17 mouse cellular contexts compared by ENCODE assay signal in genomic region chr6:147455775-147456174, GRCm38 (mm10). TPM values are rescaled to one million over a fixed set of nuclear protein-coding genes. Genes with fewer than 3 reads are reported as not detected.
DNase-seq lines count a peak whose midpoint lies in the region; ATAC-seq and TF ChIP-seq lines count a peak whose summit lies in the region.
"Had no signal": no experiment of that assay in that cellular context is flagged by ENCODE, and none has a peak within 500 bp of the region (broad histone marks: within the 10 kb centered on the region; RNA-seq: fewer than 3 reads in every experiment).

No protein-coding gene starts in this region.

- no peak overlapping the region for H3K4me3 ChIP-seq in gastrocnemius, adult 2 months
- no peak overlapping the region for H3K4me3 ChIP-seq in kidney, embryonic 14.5 days (ENCODE audit: low read length)
- no peak overlapping the region for H3K4me3 ChIP-seq in thymus, adult 2 months (ENCODE audit: control insufficient read depth, insufficient read depth, low read length)
- H3K4me3 ChIP-seq: forebrain, embryonic 15.5 days; liver, embryonic 12.5 days; midbrain, embryonic 15.5 days had no signal

- H3K27me3 ChIP-seq in kidney, embryonic 14.5 days (ENCODE audit: control insufficient read depth, insufficient read depth, low read length), result no peaks in the 10 kb centered on the region
- no peaks in the 10 kb centered on the region for H3K27me3 ChIP-seq in thymus, adult 2 months (ENCODE audit: control insufficient read depth, insufficient read depth, low read length)
- H3K27me3 ChIP-seq: forebrain, embryonic 15.5 days; liver, embryonic 12.5 days; midbrain, embryonic 15.5 days had no signal

- H3K36me3 ChIP-seq in kidney, embryonic 14.5 days (ENCODE audit: control insufficient read depth, insufficient read depth, low read length), result no peaks in the 10 kb centered on the region
- H3K36me3 ChIP-seq in thymus, adult 2 months (ENCODE audit: control insufficient read depth, insufficient read depth, low read length), result no peaks in the 10 kb centered on the region
- H3K36me3 ChIP-seq: forebrain, embryonic 15.5 days; G1E; liver, embryonic 12.5 days; midbrain, embryonic 15.5 days had no signal

- no peak overlapping the region for H3K27ac ChIP-seq in gastrocnemius, adult 2 months
- no peak overlapping the region for H3K27ac ChIP-seq in kidney, embryonic 14.5 days (ENCODE audit: low read depth, low read length)
- H3K27ac ChIP-seq in thymus, adult 2 months (ENCODE audit: control insufficient read depth, insufficient read depth, low read length), result no peak overlapping the region
- H3K27ac ChIP-seq: forebrain, embryonic 15.5 days; liver, embryonic 12.5 days; midbrain, embryonic 15.5 days had no signal

- no peak for TF ChIP-seq POLR2A in thymus, adult 2 months (IDR thresholded peaks at IDR 0.05; ENCODE audit: control insufficient read depth, extremely low read depth, insufficient read depth, low read length, poor library complexity)

- no peak for ATAC-seq in kidney, embryonic 14.5 days (ENCODE audit: low FRiP score, low TSS enrichment)
- ATAC-seq: forebrain, embryonic 15.5 days; inflammation-experienced regulatory T-cells, adult 6 months; liver, embryonic 12.5 days; midbrain, embryonic 15.5 days had no signal

- WGBS in kidney, embryonic 14.5 days, result 90% methylated on average over 5 of the region's 5 CpGs
- 92% methylated on average over 5 of the region's 5 CpGs for WGBS in thymus, adult 2 months

- H3K9me3 ChIP-seq in kidney, embryonic 14.5 days (ENCODE audit: control insufficient read depth, low read length), result no peaks in the 10 kb centered on the region
- H3K9me3 ChIP-seq: forebrain, embryonic 15.5 days; liver, embryonic 12.5 days; midbrain, embryonic 15.5 days had no signal

- DNase-seq in gastrocnemius, adult 2 months, result peak; percentile 31
- DNase-seq in gastrocnemius, adult 18-20 months (ENCODE audit: low spot score), result no peak
- DNase-seq in kidney, postnatal 4 days, result peak; percentile 16 to 29
- peak; percentile 30 to 41 for DNase-seq in heart, postnatal 10 days
- DNase-seq in lung, postnatal 4 days, result peak; percentile 66 to 72
- no peak for DNase-seq in thymus, adult 2 months
- DNase-seq in thymus, adult 18-20 months, result no peak
- DNase-seq: cerebellum, adult 2 months; gastrocnemius, postnatal 25 days; right cerebral cortex, postnatal 4 days; thymus, postnatal 25 days had no signal

- no peaks in the 10 kb centered on the region for H3K4me1 ChIP-seq in kidney, embryonic 14.5 days (ENCODE audit: control insufficient read depth, insufficient read depth, low read length)
- no peaks in the 10 kb centered on the region for H3K4me1 ChIP-seq in thymus, adult 2 months (replicated peaks; ENCODE audit: control insufficient read depth, insufficient read depth, low read length)
- H3K4me1 ChIP-seq: forebrain, embryonic 15.5 days; liver, embryonic 12.5 days; midbrain, embryonic 15.5 days had no signal

- no peak for TF ChIP-seq CTCF in gastrocnemius, adult 2 months (IDR thresholded peaks at IDR 0.05)
- no peak for TF ChIP-seq CTCF in thymus, adult 2 months (IDR thresholded peaks at IDR 0.05; ENCODE audit: borderline replicate concordance, control insufficient read depth, extremely low read depth, insufficient read depth, low read length, poor library complexity)

- intact Hi-C loops in gastrocnemius, adult 2 months (cut with DNase I), result no loop called here
- intact Hi-C loops in heart, postnatal 10 days (cut with DNase I), result no loop called here

- no peak overlapping the region for H3K9ac ChIP-seq in kidney, embryonic 14.5 days (ENCODE audit: low read depth, low read length)
- H3K9ac ChIP-seq: forebrain, embryonic 15.5 days; liver, embryonic 12.5 days; midbrain, embryonic 15.5 days had no signal

- H3K4me2 ChIP-seq in kidney, embryonic 14.5 days (replicated peaks; ENCODE audit: low read depth, low read length), result no peak overlapping the region
- H3K4me2 ChIP-seq: forebrain, embryonic 15.5 days; liver, embryonic 12.5 days; midbrain, embryonic 15.5 days had no signal

RNA-seq across cellular contexts. Expression of gene Ccdc91, which starts 19.9 kb away (rescaled TPM):
- total RNA-seq in gastrocnemius, adult 2 months (2021), result 10 to 100 TPM; 72.9 to 96.0 TPM
- 10 to 100 TPM; 84.8 to 92.0 TPM for total RNA-seq in gastrocnemius, adult 18-20 months (2021)
- polyA plus RNA-seq in kidney, embryonic 14.5 days (2014; fragmentation: Nextera tagmentation; extraction: Ambion mirVana), result 19.5 and 21.1 TPM in 2 replicates
- total RNA-seq in heart, postnatal 10 days (2021), result 10 to 100 TPM; 21.5 to 22.7 TPM
- polyA plus RNA-seq in thymus, adult 2 months (2012; rRNA removed), result 12.3 and 17.5 TPM in 2 replicates

Comparison
In these comparisons a context has a peak if more than half of its experiments do, and no peak if none do; other contexts are left out.
1. DNase-seq: peak in gastrocnemius, adult 2 months (single experiment), kidney, postnatal 4 days (2 of 2), heart, postnatal 10 days (2 of 2) and lung, postnatal 4 days (2 of 2); none in gastrocnemius, adult 18-20 months (single experiment), thymus, adult 2 months (single experiment) and thymus, adult 18-20 months (0 of 2).